Mouse (Mus musculus): ENCODE data around the gene Serpina1c. TPM values are rescaled to one million over a fixed set of nuclear protein-coding genes. Genes with fewer than 3 reads are reported as not detected.
"Not testable (repeated sequence)": the region's sequence is repeated elsewhere in the genome, so short reads cannot be mapped to it uniquely, and the experiment has no call there.

The Serpina1c gene
- not detected in 2 replicates for polyA plus RNA-seq (2014; fragmentation: Nextera tagmentation; extraction: Ambion mirVana)

DNA sequence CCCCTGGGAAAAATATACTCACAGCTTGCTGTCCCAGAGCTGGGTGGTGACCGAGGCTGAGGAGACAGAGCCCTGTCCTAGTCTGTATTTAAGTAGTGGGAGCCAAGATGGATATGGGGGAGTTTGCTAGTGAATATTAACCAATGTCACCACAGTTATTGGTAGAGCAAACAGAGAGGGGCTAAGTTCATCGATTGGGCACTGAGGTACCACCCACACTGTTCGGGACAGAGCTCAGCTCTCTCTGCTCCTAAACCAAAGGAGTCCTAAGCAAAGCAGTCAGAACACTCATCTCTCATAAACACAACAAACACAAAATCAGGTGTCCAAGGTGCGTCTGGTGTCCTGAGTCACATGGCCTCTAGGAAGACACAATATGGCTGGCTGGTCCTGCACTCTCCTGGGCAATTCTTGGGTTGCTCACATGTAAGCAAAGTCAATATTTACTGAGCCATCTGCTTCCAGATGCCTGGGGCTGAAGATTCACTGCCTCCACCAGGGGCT lies at the start of gene Serpina1c:
Gene Serpina1c (minus strand): TSS at position 51 of the 504 bp plus-strand sequence.
- H3K4me2 ChIP-seq (ENCODE audit: low read depth, severe bottlenecking); H3K4me3 ChIP-seq (ENCODE audit: low read depth, low read length); H3K9ac ChIP-seq (ENCODE audit: low read length); H3K27me3 ChIP-seq (ENCODE audit: control insufficient read depth, insufficient read depth, low read length); H3K9me3 ChIP-seq (ENCODE audit: control insufficient read depth, low read length); DNase-seq (ENCODE audit: low spot score); H3K4me1 ChIP-seq (ENCODE audit: control insufficient read depth, insufficient read depth, low read length); H3K36me3 ChIP-seq (ENCODE audit: control insufficient read depth, insufficient read depth, low read length); H3K27ac ChIP-seq (replicated peaks; ENCODE audit: low read depth, low read length); ATAC-seq (ENCODE audit: insufficient number of reproducible peaks, low FRiP score, low TSS enrichment, low read depth): not testable (repeated sequence)
- 87% methylated on average over 4 of the region's 4 CpGs for WGBS

DNA sequence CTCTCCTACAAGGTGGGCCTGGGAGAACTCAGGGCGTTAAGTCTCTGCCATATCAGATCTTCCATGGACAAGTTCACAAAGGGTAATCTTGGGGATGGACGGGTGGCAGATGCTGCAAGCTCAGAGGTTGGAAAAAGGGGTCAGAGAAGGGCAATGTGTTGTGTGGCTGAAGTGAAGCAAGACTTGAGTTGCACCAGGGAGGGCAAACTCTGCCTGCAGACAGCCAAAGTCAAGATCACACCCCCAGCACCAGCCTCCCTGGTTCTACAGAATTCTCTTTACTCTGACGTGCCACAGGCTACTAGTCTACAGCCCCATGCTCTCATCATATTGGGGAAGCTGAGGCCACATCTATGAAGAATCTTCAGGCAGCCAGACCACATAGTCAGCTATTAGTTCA lies 48.3 kb upstream of the Serpina1c start:
- not testable (repeated sequence) for H3K27me3 ChIP-seq (ENCODE audit: control insufficient read depth, insufficient read depth, low read length); H3K36me3 ChIP-seq (ENCODE audit: control insufficient read depth, insufficient read depth, low read length); ATAC-seq (ENCODE audit: insufficient number of reproducible peaks, low FRiP score, low TSS enrichment, low read depth); H3K4me2 ChIP-seq (ENCODE audit: low read depth, severe bottlenecking); H3K9me3 ChIP-seq (ENCODE audit: control insufficient read depth, low read length); H3K9ac ChIP-seq (ENCODE audit: low read length); H3K4me3 ChIP-seq (ENCODE audit: low read depth, low read length); H3K27ac ChIP-seq (replicated peaks; ENCODE audit: low read depth, low read length); DNase-seq (ENCODE audit: low spot score); H3K4me1 ChIP-seq (ENCODE audit: control insufficient read depth, insufficient read depth, low read length)
- WGBS: 78% methylated on average over 3 of the region's 3 CpGs

DNA sequence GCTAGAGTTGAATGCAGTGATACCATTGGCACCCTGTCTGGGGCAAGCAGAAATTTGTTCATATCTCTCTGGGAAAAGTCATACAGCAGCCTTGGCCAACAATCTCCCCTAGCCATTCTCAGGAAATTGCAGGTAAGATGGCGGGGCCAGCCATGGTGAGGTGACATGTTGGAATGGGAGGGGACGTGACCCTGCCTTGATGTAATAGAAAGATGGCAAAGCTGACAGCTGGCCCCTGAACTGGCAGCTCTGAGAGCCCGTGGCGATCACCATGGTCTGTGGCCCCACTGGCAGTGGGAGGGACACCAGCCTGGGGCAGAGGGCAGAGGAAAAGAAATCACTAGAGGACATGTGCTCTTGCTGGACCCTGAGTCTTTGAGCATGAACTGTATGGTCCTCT lies 41.6 kb upstream of the Serpina1c start:
- no peaks in the 10 kb centered on the region for H3K36me3 ChIP-seq (ENCODE audit: control insufficient read depth, insufficient read depth, low read length)
- no peak overlapping the region for H3K27ac ChIP-seq (replicated peaks; ENCODE audit: low read depth, low read length)
- no peaks in the 10 kb centered on the region for H3K27me3 ChIP-seq (ENCODE audit: control insufficient read depth, insufficient read depth, low read length)
- ATAC-seq (ENCODE audit: insufficient number of reproducible peaks, low FRiP score, low TSS enrichment, low read depth): no peak
- no peaks in the 10 kb centered on the region; the same call in 1 of the 2 replicates for H3K9me3 ChIP-seq (ENCODE audit: control insufficient read depth, low read length)
- no peaks in the 10 kb centered on the region for H3K4me1 ChIP-seq (ENCODE audit: control insufficient read depth, insufficient read depth, low read length)
- H3K4me3 ChIP-seq (ENCODE audit: low read depth, low read length): no peak overlapping the region
- 90% methylated on average over 4 of the region's 4 CpGs for WGBS
- no peak overlapping the region for H3K9ac ChIP-seq (ENCODE audit: low read length)
- no peak for DNase-seq (ENCODE audit: low spot score)
- H3K4me2 ChIP-seq (ENCODE audit: low read depth, severe bottlenecking): no peak overlapping the region

DNA sequence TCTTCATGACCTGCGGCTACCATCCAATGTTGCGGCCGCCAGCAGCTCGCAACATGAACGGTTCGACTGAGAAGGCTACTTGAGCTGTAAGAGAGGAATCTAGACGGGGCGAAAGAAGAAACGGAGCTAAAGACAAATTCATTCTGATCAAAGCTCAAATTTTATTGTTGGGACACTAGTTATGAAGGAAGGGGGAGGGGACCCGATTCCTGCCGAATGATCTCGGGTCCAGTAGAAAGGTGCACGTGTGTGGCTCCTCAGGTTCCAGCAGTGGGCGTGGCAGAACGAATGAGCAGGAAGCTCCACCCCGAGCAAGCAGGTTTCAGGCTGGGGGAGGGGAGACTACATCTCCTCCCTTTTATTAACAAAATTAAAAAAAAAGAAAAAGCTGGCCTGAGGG lies 4.5 kb upstream of the Serpina1c start:
- H3K4me3 ChIP-seq (ENCODE audit: low read depth, low read length); ATAC-seq (ENCODE audit: insufficient number of reproducible peaks, low FRiP score, low TSS enrichment, low read depth); DNase-seq (ENCODE audit: low spot score); H3K4me1 ChIP-seq (ENCODE audit: control insufficient read depth, insufficient read depth, low read length); H3K9me3 ChIP-seq (ENCODE audit: control insufficient read depth, low read length); H3K4me2 ChIP-seq (ENCODE audit: low read depth, severe bottlenecking); H3K27me3 ChIP-seq (ENCODE audit: control insufficient read depth, insufficient read depth, low read length); H3K27ac ChIP-seq (replicated peaks; ENCODE audit: low read depth, low read length); H3K9ac ChIP-seq (ENCODE audit: low read length); H3K36me3 ChIP-seq (ENCODE audit: control insufficient read depth, insufficient read depth, low read length): not testable (repeated sequence)
- 97% methylated on average over 10 of the region's 16 CpGs for WGBS

DNA sequence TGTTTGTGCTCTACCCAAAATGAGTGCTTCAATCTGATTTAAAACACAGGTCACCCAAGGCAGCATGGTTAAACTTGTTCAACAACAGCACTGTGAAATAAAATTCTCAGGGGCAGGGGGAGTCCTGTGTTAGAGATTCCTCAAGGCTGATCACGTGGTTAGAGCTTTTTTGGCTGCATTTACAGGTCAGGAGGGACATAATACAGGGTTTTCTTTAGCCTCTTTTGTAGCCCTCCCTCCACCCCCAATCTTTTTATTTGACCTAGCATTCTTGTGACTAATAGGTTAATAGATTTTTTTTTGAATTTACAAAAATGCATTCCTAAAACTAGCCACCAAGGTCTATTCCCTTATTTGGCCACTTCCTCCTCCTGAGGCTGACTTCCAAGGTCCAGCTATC lies 3.1 kb upstream of the Serpina1c start:
- not testable (repeated sequence) for H3K27me3 ChIP-seq (ENCODE audit: control insufficient read depth, insufficient read depth, low read length); H3K27ac ChIP-seq (replicated peaks; ENCODE audit: low read depth, low read length); ATAC-seq (ENCODE audit: insufficient number of reproducible peaks, low FRiP score, low TSS enrichment, low read depth); H3K4me1 ChIP-seq (ENCODE audit: control insufficient read depth, insufficient read depth, low read length); H3K4me3 ChIP-seq (ENCODE audit: low read depth, low read length); H3K36me3 ChIP-seq (ENCODE audit: control insufficient read depth, insufficient read depth, low read length); H3K9me3 ChIP-seq (ENCODE audit: control insufficient read depth, low read length); H3K9ac ChIP-seq (ENCODE audit: low read length); DNase-seq (ENCODE audit: low spot score); H3K4me2 ChIP-seq (ENCODE audit: low read depth, severe bottlenecking)
- WGBS: 35% methylated on average over 1 of the region's 1 CpGs

DNA sequence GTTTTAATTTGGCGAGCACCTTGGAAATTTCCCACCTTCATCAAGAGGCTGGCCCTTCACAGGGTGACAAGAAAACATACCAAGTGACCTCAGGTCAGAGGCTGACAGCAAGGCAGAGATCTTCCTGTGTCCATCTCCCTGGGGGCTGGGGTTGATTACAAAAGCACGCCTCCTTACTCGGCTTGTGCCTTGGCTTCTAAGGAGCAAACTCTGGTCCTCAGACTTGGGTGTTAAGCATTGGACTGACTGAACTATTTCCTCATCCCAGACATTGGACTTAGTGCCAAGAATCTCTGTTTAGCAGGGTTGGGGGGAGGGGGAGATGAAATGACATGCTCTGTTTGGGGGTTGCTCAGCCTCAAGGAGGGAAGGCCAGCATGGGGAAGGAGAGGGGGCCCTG lies 2.8 kb downstream of the Serpina1c start:
- not testable (repeated sequence) for H3K4me2 ChIP-seq (ENCODE audit: low read depth, severe bottlenecking); H3K27me3 ChIP-seq (ENCODE audit: control insufficient read depth, insufficient read depth, low read length); H3K4me1 ChIP-seq (ENCODE audit: control insufficient read depth, insufficient read depth, low read length); H3K4me3 ChIP-seq (ENCODE audit: low read depth, low read length); H3K27ac ChIP-seq (replicated peaks; ENCODE audit: low read depth, low read length); DNase-seq (ENCODE audit: low spot score); ATAC-seq (ENCODE audit: insufficient number of reproducible peaks, low FRiP score, low TSS enrichment, low read depth); H3K9ac ChIP-seq (ENCODE audit: low read length); H3K9me3 ChIP-seq (ENCODE audit: control insufficient read depth, low read length); H3K36me3 ChIP-seq (ENCODE audit: control insufficient read depth, insufficient read depth, low read length)
- WGBS: 95% methylated on average over 3 of the region's 3 CpGs

DNA sequence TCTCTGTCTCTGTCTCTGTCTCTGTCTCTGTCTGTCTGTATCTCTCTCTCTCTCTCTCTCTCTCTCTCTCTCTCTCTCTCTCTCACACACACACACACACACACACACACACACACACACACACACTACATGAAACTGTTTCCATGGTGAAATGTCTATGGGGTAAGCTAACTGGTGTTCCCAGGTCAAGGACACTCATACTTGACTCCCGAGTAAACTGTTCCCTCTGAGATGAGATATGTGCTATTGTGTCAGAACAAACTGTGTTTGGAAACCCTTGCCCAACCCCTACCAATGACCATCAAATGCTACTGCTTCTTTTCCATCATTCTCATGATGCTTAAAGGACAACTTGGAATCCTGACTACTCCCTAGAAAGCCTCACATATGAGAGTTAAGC lies 37.8 kb downstream of the Serpina1c start:
- not testable (repeated sequence) for H3K27ac ChIP-seq (replicated peaks; ENCODE audit: low read depth, low read length); H3K9me3 ChIP-seq (ENCODE audit: control insufficient read depth, low read length); H3K4me1 ChIP-seq (ENCODE audit: control insufficient read depth, insufficient read depth, low read length); H3K4me2 ChIP-seq (ENCODE audit: low read depth, severe bottlenecking); ATAC-seq (ENCODE audit: insufficient number of reproducible peaks, low FRiP score, low TSS enrichment, low read depth); H3K9ac ChIP-seq (ENCODE audit: low read length); DNase-seq (ENCODE audit: low spot score); H3K36me3 ChIP-seq (ENCODE audit: control insufficient read depth, insufficient read depth, low read length); H3K27me3 ChIP-seq (ENCODE audit: control insufficient read depth, insufficient read depth, low read length); H3K4me3 ChIP-seq (ENCODE audit: low read depth, low read length)
- WGBS: 85% methylated on average over 1 of the region's 1 CpGs

DNA sequence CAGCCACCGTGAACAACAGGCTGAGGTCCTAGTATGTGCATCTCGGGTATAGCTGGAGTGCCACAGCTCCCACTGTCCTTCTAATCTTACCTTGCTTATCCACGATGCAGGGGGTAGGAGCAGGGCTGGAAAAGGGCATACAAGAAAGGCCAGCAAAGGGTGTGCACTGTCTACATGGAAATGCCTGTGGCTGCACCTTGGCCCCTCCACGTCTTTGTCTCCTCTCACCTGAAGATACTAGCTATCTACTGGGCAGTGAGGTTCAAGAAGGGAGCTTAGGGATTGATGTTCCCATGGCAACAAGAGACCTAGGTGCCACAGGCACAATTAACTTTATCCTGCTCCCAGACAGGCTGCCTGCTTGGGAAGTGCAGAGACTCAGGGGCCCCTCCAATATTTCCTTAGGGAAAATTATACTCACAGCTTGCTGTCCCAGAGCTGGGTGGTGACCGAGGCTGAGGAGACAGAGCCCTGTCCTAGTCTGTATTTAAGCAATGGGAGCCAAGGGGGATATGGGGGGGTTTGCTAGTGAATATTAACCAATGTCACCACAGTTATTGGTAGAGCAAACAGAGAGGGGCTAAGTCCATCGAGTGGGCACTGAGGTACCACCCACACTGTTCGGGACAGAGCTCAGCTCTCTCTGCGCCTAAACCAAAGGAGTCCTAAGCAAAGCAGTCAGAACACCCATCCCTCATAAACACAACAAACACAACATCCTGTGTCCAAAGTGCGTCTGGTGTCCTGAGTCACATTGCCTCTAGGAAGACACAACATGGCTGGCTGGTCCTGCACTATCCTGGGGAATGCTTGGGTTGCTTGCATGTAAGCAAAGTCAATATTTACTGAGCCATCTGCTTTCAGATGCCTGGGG lies 41.3 kb downstream of the Serpina1c start, which contains the start of gene Serpina1a:
Gene Serpina1a (minus strand): TSS at position 462 of the 874 bp plus-strand sequence.
- H3K9ac ChIP-seq (ENCODE audit: low read length); H3K27me3 ChIP-seq (ENCODE audit: control insufficient read depth, insufficient read depth, low read length); H3K9me3 ChIP-seq (ENCODE audit: control insufficient read depth, low read length); H3K27ac ChIP-seq (replicated peaks; ENCODE audit: low read depth, low read length); H3K4me2 ChIP-seq (ENCODE audit: low read depth, severe bottlenecking); DNase-seq (ENCODE audit: low spot score); H3K4me1 ChIP-seq (ENCODE audit: control insufficient read depth, insufficient read depth, low read length); H3K4me3 ChIP-seq (ENCODE audit: low read depth, low read length); ATAC-seq (ENCODE audit: insufficient number of reproducible peaks, low FRiP score, low TSS enrichment, low read depth); H3K36me3 ChIP-seq (ENCODE audit: control insufficient read depth, insufficient read depth, low read length): not testable (repeated sequence)
- WGBS: 84% methylated on average over 9 of the region's 9 CpGs
